Mouse (Mus musculus) neutrophil, adult 65 days (primary cell): ENCODE results near the gene Mmp27. TPM values are rescaled to one million over a fixed set of nuclear protein-coding genes. Genes with fewer than 3 reads are reported as not detected.

ENCODE experiments used
- total RNA-seq: library from RNA; stranded (reverse); gene quantifications from 2 replicates; pipeline ENCODE4 v1.2.4, GENCODE M21; 2023

The Mmp27 gene
- 4.6 and 5.1 TPM in 2 replicates for total RNA-seq

DNA sequence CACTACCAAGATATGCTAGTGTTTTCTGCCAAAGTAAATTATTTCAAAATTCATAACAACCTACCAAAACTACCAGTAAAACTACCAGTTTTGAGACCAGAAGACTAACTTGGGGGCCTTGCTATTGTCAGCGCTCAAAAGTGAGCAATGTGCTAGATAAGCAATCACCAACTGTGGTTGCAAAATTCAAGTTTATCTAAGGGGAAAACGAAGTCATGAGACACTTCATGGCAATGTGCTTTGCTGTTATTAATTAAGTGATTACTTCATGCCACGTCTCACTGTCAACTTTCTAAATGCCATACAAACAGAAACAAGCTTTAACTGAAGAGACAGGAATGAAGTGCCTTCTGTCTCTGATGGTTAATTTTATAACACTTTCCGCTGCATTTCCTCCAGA lies at the start of gene Mmp27:
TSS of gene Mmp27 (plus strand) at position 235 of the 400 bp plus-strand sequence.

DNA sequence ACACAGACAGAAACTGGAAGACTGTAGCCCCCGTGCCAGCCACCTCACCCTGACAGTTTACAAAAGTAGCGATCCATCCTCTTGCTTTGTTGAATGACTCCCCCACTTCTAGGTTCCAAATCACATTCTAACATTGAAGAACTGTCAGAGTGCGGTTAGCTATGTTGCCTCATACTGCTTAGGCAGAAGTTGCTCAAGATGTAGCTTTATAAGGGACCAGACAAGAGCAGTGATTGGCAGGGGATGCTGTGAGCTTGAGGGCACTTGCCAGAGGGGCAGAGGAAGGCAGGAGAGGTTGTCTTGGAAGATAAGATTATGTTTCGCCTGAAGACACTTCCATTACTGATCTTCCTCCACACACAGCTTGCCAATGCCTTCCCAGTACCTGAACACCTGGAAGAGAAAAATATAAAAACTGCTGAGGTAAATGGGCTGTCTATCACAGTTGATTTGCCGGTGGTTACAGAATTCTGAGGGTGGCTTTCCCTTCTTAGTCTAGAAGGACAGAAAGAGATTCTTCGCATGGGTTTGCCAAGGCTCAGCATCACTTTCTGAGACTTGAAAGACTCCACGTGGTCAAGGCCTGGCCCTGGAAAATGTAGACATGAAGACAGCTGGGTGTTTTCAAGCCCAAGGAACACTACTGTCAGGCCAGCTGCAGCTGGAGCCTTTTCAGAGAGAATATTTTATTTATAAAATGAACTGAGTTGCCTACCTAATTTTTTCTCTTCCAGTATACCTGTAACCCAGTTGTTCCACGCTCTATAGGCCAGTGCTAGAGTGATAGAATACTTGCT lies 12.8 kb upstream of the Mmp27 start, which contains the start of gene Mmp8:
TSS of gene Mmp8 (plus strand) at position 236 of the 797 bp plus-strand sequence.

GRCm38 (mm10) chr9:7627931-7628330 lies 56.7 kb downstream of the Mmp27 start, which contains the start of gene Mmp20:
Mmp20 (plus strand) TSS chr9:7628231.

Other genes with a start within 250 kb of the Mmp27 start
- gene Mmp12, start 227.0 kb upstream of the Mmp27 start, total RNA-seq: not detected in 2 replicates
- gene Mmp1b, start 183.3 kb upstream of the Mmp27 start, total RNA-seq: not detected in 2 replicates
- not detected in 2 replicates for gene Mmp3, start 125.6 kb upstream of the Mmp27 start, total RNA-seq
- gene Mmp10, start 69.0 kb upstream of the Mmp27 start, total RNA-seq: not detected in 2 replicates
- gene Mmp8, start 12.9 kb upstream of the Mmp27 start, total RNA-seq: 1,157 and 1,296 TPM in 2 replicates
- not detected in 2 replicates for gene Mmp20, start 56.8 kb downstream of the Mmp27 start, total RNA-seq
- gene Mmp7, start 120.7 kb downstream of the Mmp27 start, total RNA-seq: not detected in 2 replicates
- gene Tmem123, start 192.6 kb downstream of the Mmp27 start, total RNA-seq: 57.3 and 58.4 TPM in 2 replicates